Mouse (Mus musculus) heart, embryonic 15.5 days (tissue): Measurements from ENCODE around the gene Inpp5f. TPM values are rescaled to one million over a fixed set of nuclear protein-coding genes. Genes with fewer than 3 reads are reported as not detected.

Experiments used
- ATAC-seq: fragments of 200-750 bp; cut with Nextera tagmentation; replicated peaks from 2 replicates; pipeline ENCODE4 v1.8.0; 2017; ENCODE audit warnings: low read depth, moderate TSS enrichment; ENCODE audit not compliant: insufficient number of reproducible peaks, insufficient read depth, low FRiP score
- H3K27ac ChIP-seq: fragments of 300-500 bp; sonication (generic); 2 replicates; pipeline ENCODE4 v1.5.1; 2015; ENCODE audit warnings: mild to moderate bottlenecking, inconsistent platforms
- H3K27me3 ChIP-seq: fragments of 300-500 bp; sonication (generic); 2 replicates; pipeline ENCODE4 v1.6.1; 2015; ENCODE audit warnings: inconsistent platforms
- H3K36me3 ChIP-seq: fragments of 300-500 bp; sonication (generic); 2 replicates; pipeline ENCODE4 v1.6.1; 2015; ENCODE audit warnings: mild to moderate bottlenecking, inconsistent platforms
- H3K4me1 ChIP-seq: fragments of 300-500 bp; sonication (generic); replicated peaks from 2 replicates; pipeline ENCODE4 v1.6.1; 2015; ENCODE audit warnings: inconsistent platforms
- H3K4me2 ChIP-seq: fragments of 300-500 bp; sonication (generic); 2 replicates; pipeline ENCODE4 v1.6.1; 2015; ENCODE audit warnings: inconsistent platforms, mild to moderate bottlenecking, moderate library complexity
- H3K4me3 ChIP-seq: fragments of 300-500 bp; sonication (generic); 2 replicates; pipeline ENCODE4 v1.5.1; 2015; ENCODE audit warnings: mild to moderate bottlenecking, inconsistent platforms
- H3K9ac ChIP-seq: fragments of 300-500 bp; sonication (generic); 2 replicates; pipeline ENCODE4 v1.6.1; 2015; ENCODE audit warnings: mild to moderate bottlenecking, inconsistent platforms
- H3K9me3 ChIP-seq: fragments of 300-500 bp; sonication (generic); replicated peaks from 2 replicates; pipeline ENCODE4 v1.6.1; 2016; ENCODE audit warnings: inconsistent platforms
- WGBS: fragments of 180-500 bp; shearing (Covaris S2); methylation state at CpG from one replicate; pipeline ENCODE4 v1.1.7; 2015; ENCODE audit warnings: mixed read lengths; 5-methylcytosine and 5-hydroxymethylcytosine counted together
- polyA plus RNA-seq: library from polyadenylated mRNA; unstranded; fragments of >200 nt; fragmentation: Nextera tagmentation; extraction: Ambion mirVana; gene quantifications from 2 replicates; pipeline ENCODE4 v1.2.1, GENCODE M21; 2015

The Inpp5f gene
- polyA plus RNA-seq, 1 experiment from 2014 or later = 8.8 TPM

DNA sequence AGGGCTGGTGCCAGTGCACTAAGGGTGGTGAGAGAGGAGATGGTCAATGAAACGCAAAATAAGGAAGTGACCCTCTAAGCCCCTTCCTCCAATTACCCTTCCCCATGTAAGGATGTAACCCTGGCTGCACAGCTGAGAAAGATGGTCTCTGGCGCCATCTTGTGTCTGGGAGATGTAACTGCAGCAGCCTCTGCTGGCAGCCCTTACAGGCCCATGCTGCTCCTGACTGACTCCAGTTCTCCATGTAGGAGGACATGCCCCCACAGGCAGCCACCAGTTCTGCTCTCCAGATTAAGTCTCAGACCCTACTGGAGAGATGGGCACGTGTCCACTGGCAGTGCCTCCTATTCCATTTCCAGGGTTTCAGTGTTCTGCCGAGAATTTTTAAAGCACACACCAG lies 94.6 kb downstream of the Inpp5f start:
- H3K4me2 ChIP-seq = no peak overlapping the region
- no peak overlapping the region for H3K4me3 ChIP-seq
- no peak overlapping the region for H3K9ac ChIP-seq
- ATAC-seq = peak; percentile 55; the same call in 1 of the 2 replicates
- H3K4me1 ChIP-seq = no peaks in the 10 kb centered on the region
- H3K36me3 ChIP-seq = peaks cover 85% of the 10 kb centered on the region
- no peaks in the 10 kb centered on the region for H3K27me3 ChIP-seq
- no peaks in the 10 kb centered on the region for H3K9me3 ChIP-seq
- H3K27ac ChIP-seq = no peak overlapping the region
- WGBS = 22% methylated on average over 4 of the region's 4 CpGs

DNA sequence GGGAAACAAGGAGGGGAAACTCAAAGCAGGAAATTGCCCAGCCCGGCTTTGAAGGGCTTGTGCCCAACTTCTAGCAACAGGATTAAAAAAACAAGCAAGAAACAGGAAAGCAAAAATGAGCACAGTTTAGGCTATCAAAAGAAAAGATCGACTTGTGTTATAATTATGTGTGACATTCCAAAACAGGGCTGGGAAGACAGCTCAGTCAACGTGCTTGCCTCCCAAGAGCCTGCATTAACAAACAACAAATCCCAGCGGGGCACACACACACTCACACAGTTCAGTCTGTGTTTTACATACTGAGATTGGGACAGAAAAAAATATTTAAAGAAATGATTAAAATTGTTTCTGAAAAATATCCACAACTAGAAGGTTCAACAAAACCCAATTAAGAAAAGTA lies 106.9 kb downstream of the Inpp5f start:
- 60% methylated on average over 4 of the region's 4 CpGs for WGBS
- no peaks in the 10 kb centered on the region for H3K27me3 ChIP-seq
- no peak for ATAC-seq
- H3K4me3 ChIP-seq = no peak overlapping the region
- H3K9ac ChIP-seq = no peak overlapping the region
- no peaks in the 10 kb centered on the region for H3K9me3 ChIP-seq
- no peak overlapping the region for H3K27ac ChIP-seq
- H3K4me2 ChIP-seq = no peak overlapping the region
- peaks cover 69% of the 10 kb centered on the region for H3K36me3 ChIP-seq
- no peaks in the 10 kb centered on the region for H3K4me1 ChIP-seq

DNA sequence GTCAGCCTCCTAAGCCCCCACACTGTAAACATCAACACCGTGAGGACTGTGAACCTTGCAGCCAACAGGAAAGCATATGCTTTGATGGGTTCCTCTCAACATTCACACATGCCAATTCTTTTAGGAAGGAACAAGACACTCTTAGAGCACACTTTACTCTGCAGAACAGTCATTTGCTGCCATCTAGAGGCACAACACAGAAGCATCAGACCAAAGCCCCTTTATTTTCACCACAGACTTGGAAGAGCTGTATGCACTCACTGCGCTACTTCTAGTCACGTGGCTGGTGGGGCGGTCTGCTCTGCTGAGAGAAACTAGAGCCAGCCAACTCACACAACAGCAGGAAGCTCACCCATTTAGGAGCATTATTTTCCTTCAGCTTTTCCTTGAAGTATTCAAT lies 113.6 kb downstream of the Inpp5f start:
- H3K9ac ChIP-seq = no peak overlapping the region

DNA sequence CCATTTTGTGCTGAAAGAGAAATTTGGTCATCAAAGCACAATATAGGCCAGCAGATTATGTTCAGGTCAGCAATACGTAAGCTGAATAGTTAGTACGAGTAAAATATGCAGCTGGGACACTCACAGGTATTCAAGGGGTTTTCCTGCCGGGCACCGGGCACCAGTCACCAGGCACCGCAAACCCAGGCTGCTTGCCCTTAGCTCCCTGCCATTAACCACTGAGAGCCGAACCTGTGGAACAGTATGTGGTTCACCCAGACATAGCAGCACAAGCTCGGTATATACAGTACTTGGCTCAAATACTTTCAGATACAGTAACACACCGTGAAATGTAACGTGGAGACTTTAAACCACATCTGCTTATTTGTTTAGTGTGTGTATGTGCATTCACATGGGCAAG lies 114.1 kb downstream of the Inpp5f start:
- Histone ChIP-seq H3K9ac (no peak overlapping the region), H3K27ac (peak overlapping the region; percentile 62), H3K4me3 (no peak overlapping the region), H3K27me3 (no peaks in the 10 kb centered on the region), H3K4me2 (no peak overlapping the region), H3K4me1 (peaks cover 16% of the 10 kb centered on the region), H3K9me3 (no peaks in the 10 kb centered on the region), H3K36me3 (peaks cover 24% of the 10 kb centered on the region; the same call in 1 of the 2 replicates)
- WGBS = 78% methylated on average over 9 of the region's 9 CpGs
- no peak for ATAC-seq

More for the DNA sequence above, 113.6 kb downstream of the Inpp5f start:
- Histone ChIP-seq H3K36me3 (peaks cover 27% of the 10 kb centered on the region; the same call in 1 of the 2 replicates), H3K4me1 (peaks cover 16% of the 10 kb centered on the region), H3K4me2 (no peak overlapping the region), H3K4me3 (no peak overlapping the region), H3K9me3 (no peaks in the 10 kb centered on the region), H3K27me3 (no peaks in the 10 kb centered on the region), H3K27ac (peak overlapping the region; percentile 62)
- 27% methylated on average over 4 of the region's 4 CpGs for WGBS
- ATAC-seq = peak; percentile 91

DNA sequence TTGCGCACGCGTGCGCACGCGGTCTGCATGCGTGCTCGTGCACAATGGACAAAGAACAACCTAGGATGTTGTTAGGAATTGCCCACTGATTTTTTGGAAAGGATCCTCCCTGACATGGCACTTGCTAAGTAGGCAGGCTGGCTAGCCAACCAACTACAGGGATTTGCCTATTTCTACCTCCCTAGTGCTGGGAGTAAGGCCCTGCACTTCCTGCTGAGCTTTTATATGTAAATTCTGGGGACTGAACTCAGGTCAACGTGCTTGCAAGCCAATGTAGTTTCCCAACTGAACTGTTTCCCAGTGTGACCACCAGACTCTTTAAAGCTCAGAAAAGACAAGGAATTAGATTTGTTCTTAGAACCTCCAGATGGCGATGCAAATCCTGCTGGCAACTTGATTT lies 115.9 kb downstream of the Inpp5f start:
- ATAC-seq = no peak
- Histone ChIP-seq H3K9me3 (no peaks in the 10 kb centered on the region), H3K9ac (no peak overlapping the region), H3K36me3 (peaks cover 16% of the 10 kb centered on the region; the same call in 1 of the 2 replicates), H3K27me3 (no peaks in the 10 kb centered on the region), H3K4me3 (no peak overlapping the region), H3K27ac (no peak overlapping the region), H3K4me1 (peaks cover 24% of the 10 kb centered on the region), H3K4me2 (no peak overlapping the region)
- 80% methylated on average over 10 of the region's 10 CpGs for WGBS

DNA sequence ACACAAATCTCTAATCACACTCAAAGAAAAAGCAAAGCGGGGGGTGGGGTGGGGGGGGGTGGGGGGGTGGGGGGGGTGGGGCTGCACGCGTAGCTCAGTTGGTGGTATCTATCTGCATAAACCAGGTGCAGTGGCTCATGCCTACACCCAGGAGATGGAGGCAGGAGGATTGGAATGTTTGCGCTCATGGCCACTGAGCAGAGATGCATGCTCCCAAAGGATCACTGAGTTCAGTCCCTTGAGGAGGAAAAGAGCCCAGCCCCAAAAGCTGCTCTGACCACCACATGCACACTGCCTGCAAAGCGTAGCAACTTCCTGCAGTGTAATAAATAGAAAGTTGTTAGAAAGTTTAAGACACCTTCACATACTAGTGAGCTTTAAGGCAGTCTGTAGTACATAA lies 116.6 kb downstream of the Inpp5f start:
- Histone ChIP-seq H3K4me2 (no peak overlapping the region), H3K4me1 (peaks cover 29% of the 10 kb centered on the region), H3K36me3 (peaks cover 9% of the 10 kb centered on the region; the same call in 1 of the 2 replicates), H3K27ac (no peak overlapping the region), H3K4me3 (no peak overlapping the region), H3K9me3 (no peaks in the 10 kb centered on the region), H3K27me3 (no peaks in the 10 kb centered on the region), H3K9ac (no peak overlapping the region)
- no peak for ATAC-seq
- WGBS = 72% methylated on average over 5 of the region's 5 CpGs

DNA sequence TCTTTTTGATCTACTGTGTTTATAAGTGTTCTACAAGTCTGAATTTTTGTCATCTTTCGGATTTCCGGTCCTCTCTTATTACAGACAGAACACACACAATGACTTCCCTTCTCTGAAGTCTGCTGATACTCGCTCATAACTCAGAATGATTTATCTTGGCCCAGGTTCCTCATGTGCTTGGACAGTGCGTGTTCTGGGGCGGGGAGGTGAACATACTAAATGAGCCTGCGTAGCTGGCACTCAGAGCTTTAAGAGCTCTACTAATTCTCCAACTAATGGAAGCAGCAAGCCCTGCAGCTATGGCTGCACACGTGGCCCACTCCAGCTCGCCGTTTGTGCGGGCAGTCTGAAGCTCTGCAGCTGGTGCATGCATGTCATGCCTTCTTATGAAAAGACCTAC lies 117.6 kb downstream of the Inpp5f start:
- Histone ChIP-seq H3K4me2 (no peak overlapping the region), H3K4me1 (peaks cover 34% of the 10 kb centered on the region), H3K36me3 (peaks cover 4% of the 10 kb centered on the region; the same call in 1 of the 2 replicates), H3K4me3 (no peak overlapping the region), H3K9me3 (no peaks in the 10 kb centered on the region), H3K27ac (0 out of 2 replicates have a peak overlapping the region, but pooled peaks have one; percentile 31), H3K9ac (no peak overlapping the region), H3K27me3 (no peaks in the 10 kb centered on the region)
- 68% methylated on average over 10 of the region's 10 CpGs for WGBS
- no peak for ATAC-seq

DNA sequence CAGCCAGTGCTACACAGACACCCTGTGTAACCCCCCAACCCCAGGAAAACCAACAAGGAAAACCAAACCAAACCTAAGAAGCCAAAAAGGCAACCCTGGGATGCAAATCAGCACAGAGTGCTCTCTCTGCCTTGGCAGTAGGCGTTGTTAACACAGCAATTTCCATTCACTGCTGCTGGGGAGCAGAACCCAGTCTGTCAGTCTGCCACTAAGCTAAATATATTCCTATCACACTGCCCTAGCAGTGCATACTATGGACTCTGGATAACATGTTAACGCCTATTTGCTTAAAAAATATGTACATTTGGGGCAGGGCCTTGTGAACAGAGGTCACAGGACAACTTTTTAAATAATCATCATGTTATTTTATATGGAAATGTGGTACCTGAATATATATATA lies 120.5 kb downstream of the Inpp5f start:
- Histone ChIP-seq H3K27me3 (no peaks in the 10 kb centered on the region), H3K9ac (no peak overlapping the region), H3K4me2 (no peak overlapping the region), H3K27ac (peak overlapping the region; percentile 56), H3K9me3 (no peaks in the 10 kb centered on the region), H3K36me3 (no peaks in the 10 kb centered on the region), H3K4me1 (peaks cover 27% of the 10 kb centered on the region), H3K4me3 (no peak overlapping the region)
- ATAC-seq = no peak
- WGBS = 35% methylated on average over 2 of the region's 2 CpGs

DNA sequence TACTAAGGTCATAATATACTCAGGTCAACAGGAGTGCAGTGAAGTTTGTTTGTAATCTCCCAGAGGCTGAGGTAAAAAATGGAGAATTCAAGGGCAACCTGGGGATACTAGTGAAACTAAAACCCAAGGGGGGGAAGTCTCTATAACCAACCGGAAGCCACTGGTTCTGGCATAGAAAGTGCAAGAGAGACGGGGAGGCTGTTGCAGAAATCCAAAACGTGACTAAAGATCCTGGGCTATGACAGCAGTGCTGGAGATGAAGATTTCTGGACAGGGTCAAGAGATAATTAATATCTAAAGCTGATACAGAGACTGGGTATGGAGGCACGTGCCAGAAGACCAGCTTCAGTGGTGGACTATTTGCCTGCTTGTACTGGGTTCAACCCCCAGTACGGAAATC lies 126.9 kb downstream of the Inpp5f start:
- Histone ChIP-seq H3K9ac (no peak overlapping the region), H3K4me1 (peaks cover 27% of the 10 kb centered on the region), H3K27me3 (no peaks in the 10 kb centered on the region), H3K27ac (no peak overlapping the region), H3K4me2 (peak overlapping the region; percentile 88), H3K4me3 (0 out of 2 replicates have a peak overlapping the region, but pooled peaks have one; percentile 94), H3K9me3 (no peaks in the 10 kb centered on the region), H3K36me3 (no peaks in the 10 kb centered on the region)
- ATAC-seq = no peak
- WGBS = 50% methylated on average over 5 of the region's 5 CpGs

DNA sequence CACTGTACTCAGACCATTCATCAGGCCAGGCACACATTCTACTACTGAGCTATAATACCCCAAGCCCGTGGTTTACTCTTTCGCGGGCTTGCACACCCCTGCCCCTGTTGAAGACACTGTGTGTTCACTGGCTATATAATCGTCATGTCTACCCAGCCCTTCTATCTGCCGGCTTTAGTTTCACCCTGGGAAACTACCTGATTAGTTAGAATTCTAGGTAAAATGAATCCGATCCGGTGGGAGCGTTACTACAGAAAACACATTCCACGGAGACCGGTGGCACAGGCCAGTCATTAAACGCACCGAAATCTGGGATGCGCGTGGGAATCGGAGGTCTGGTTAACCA lies 128.0 kb downstream of the Inpp5f start:
- H3K36me3 ChIP-seq = no peaks in the 10 kb centered on the region
- peak overlapping the region; percentile 99 for H3K9ac ChIP-seq
- H3K4me1 ChIP-seq = peaks cover 23% of the 10 kb centered on the region
- H3K4me2 ChIP-seq = peak overlapping the region; percentile 88
- peak overlapping the region; percentile 94 for H3K4me3 ChIP-seq
- H3K27me3 ChIP-seq = no peaks in the 10 kb centered on the region
- no peaks in the 10 kb centered on the region for H3K9me3 ChIP-seq
- ATAC-seq = no peak
- WGBS = 2% methylated on average over 15 of the region's 15 CpGs
- no peak overlapping the region for H3K27ac ChIP-seq

DNA sequence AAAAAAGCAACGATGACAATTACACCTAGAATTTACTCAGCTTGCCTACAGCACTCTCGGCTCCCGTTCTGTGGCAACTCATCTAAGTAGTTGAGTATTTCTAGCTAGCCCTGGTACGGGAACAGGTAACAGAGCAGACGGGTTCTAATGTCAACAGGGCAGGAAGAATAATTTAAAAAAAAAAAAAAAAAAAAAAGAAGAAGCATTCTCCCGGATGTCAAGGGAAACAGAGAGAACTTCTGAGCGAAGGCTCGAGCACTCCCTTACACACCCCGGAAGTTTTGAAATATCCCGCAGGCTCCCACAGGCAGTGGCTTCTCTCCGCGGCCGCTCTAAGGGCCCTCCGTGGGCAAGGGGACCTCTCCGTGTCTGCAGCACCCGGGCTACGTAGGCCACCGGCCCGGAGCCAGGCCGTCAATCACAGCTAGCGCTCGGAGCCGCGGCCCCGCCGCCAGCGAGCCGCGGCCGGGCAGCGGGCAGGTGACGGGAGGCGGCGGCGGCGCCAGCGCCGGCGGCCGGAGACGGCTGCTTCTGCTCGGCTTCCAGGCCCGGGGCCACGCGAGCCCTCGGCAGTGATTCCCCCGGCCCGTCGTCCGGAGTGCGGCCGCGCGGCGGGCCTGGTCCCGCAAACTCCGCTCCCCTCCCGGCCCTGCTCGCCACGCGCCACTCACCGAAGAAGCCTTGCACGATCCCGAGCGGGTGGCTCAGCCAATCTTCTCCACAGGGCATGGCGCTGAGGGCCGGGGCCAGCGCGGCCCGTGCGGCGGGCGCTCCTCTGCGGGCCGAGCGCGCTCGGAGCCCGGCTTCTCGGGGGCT lies 128.5 kb downstream of the Inpp5f start:
- H3K9ac ChIP-seq = peak overlapping the region; percentile 99
- no peaks in the 10 kb centered on the region for H3K9me3 ChIP-seq
- H3K4me2 ChIP-seq = peak overlapping the region; percentile 88
- peak overlapping the region; percentile 84 for H3K27ac ChIP-seq
- under 1% methylated on average over 80 of the region's 80 CpGs for WGBS
- no peaks in the 10 kb centered on the region for H3K36me3 ChIP-seq
- peak; percentile 60 for ATAC-seq
- H3K4me1 ChIP-seq = peaks cover 26% of the 10 kb centered on the region
- H3K27me3 ChIP-seq = no peaks in the 10 kb centered on the region
- peak overlapping the region; percentile 94 for H3K4me3 ChIP-seq

DNA sequence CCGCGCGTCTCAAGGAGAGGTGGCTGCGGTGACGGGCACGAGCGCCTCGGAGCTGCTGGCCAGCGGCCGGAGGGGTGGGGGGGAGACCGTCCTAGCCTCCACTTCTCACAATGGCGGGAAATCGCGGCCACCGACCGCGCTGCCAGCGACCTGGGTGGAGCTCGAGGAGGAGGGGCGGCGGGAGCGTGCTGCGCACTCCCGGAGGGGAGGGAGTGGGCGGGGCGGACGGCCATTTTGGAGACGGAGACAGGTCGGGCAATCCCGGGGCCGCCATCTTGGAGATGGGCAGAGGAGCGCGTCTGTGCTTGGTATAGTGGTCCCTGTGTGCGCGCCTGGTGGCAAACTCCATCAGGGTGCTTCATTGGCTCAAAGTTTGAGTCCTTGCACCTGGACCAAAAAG lies 129.2 kb downstream of the Inpp5f start, which contains the start of gene Mcmbp:
Mcmbp (minus strand) TSS at position 162 of the 400 bp plus-strand sequence.
- H3K27ac ChIP-seq = peak within 1 kb of the TSS; percentile 84
- peaks cover 26% of the 10 kb centered on the region for H3K4me1 ChIP-seq
- peak; percentile 89 for ATAC-seq
- H3K36me3 ChIP-seq = no peaks in the 10 kb centered on the region
- H3K4me2 ChIP-seq = peak within 1 kb of the TSS; percentile 88
- H3K27me3 ChIP-seq = no peaks in the 10 kb centered on the region
- peak within 1 kb of the TSS; percentile 99 for H3K9ac ChIP-seq
- no peaks in the 10 kb centered on the region for H3K9me3 ChIP-seq
- under 1% methylated on average over 35 of the region's 35 CpGs for WGBS
- peak within 1 kb of the TSS; percentile 94 for H3K4me3 ChIP-seq
